Mouse (Mus musculus) heart, adult 10 weeks (tissue): ENCODE data around the gene Hnrnpa1. TPM values are rescaled to one million over a fixed set of nuclear protein-coding genes. Genes with fewer than 3 reads are reported as not detected.

Source experiments
- polyA plus RNA-seq: library from polyadenylated mRNA; stranded (reverse); fragments of 350-450 nt; fragmentation: Illumina TruSeq; extraction: RNeasy Lipid Tissue Mini Kit (QIAGEN cat#74804); gene quantifications from one replicate; pipeline ENCODE4 v1.2.3, GENCODE M21; 2014; ENCODE audit warnings: low read depth, low replicate concordance

Gene Hnrnpa1
- polyA plus RNA-seq, result 211 TPM

DNA sequence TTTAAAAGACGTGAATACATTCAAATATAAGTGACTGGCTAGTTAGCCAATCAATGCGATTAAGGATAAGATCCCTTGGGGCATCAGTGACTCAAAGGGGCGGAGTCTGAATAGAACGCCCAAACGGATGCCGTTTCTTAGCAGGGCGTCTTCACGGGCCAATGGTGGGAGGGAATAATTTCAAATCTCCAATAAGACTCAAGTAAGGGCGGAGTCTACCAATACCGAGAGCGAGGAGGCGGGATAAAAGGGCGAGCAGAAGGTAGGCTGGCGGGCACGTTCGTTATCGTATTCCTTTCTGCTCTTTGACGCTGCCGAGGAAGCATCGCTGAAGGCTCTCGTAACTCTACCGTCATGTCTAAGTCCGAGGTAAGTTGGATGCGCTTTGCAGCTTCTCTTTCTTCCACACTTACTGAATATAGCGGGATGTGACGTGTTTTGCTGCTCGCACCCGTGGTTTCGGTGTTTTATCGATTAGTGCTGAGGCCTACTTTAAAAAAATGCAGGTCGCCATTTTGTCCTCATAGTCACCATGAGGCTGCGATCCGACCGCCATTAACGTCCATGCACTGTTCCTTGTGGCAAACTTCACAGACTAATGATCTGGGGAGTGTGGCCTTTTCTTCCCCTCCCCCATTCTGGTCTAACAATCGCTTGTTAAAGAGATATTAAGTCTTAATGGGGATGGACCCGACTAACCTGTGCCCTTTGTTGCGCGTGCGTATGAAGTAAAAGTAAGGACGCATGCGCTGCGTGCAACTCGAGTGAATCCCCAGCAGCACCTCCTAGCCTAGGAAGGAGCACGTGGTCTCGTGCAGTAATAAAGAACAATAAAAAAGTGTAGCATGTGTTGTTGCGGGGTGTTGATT, at the start of gene Hnrnpa1:
Gene Hnrnpa1, plus strand, starts transcription at position 273 of the 869 bp plus-strand sequence.

DNA sequence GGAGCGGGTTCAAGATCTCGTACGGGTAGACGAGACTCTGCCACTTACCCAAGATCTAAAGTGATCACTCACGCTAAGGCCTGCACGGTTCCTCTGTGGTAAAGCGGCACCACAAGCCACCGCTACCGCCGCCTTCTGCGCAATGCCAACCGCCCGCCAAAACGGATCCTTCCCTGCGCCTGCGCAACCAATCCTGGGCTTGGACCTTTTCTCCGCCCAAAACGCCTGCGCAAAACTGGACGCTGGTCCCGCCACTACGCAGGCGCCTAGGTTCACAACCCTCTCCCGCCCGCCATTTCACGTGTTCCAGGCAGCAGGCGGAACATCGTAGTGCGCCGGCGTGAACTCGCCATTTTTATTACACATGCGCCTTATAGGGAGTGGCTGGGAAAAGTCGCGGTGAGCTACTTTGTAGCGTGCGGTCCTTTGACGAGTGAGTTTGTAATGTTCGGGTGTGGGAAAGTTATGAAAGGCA, 510 bp upstream of the Hnrnpa1 start, which contains the start of gene Cbx5:
Gene Cbx5, minus strand, starts transcription at position 132 of the 475 bp plus-strand sequence.

DNA sequence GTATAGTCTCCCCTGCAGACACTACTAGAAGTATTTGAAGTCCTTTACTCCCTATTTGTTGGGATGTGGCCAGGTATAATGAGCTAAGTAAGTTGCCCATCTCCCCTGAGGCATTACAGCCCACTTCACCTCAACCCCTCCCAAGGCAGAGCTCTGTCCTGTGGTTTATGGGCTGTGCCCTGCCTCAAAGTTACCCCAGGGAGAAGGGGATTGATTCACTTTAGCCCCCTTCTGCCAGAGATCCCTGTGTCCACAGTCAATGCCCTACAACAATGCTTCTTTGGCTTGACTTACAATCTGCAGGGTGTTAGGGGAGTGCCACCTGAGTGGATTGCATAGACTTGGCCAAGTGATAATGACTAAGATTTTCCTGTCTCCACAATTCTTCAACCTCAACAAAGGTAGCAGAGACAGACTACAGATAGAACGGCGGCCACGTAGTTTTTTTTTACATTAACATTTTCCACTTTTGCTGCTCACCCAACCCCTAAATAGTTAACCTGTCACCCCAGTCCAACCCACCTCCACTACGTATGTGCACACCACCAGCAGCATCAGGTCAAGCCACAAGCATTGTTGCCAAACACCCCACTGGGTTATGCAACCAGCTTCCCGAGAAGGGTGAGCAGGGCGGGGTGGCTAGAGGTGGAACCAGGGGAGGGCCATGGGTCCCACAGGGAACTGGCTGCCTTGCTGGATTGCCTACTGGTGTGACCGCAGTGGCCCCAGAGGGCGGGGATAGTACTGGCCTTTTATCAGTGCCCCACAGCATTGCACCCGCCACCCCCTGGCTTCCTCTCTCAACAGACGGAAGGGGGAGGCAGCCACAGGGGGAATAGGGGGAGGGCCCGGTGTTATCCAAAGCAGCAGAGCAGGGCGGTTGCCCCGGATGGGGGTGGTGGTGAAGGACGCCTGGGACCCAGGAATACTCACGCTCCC, 17.8 kb downstream of the Hnrnpa1 start, which contains the start of gene Nfe2:
Gene Nfe2, minus strand, starts transcription at position 614 of the 939 bp plus-strand sequence.

DNA sequence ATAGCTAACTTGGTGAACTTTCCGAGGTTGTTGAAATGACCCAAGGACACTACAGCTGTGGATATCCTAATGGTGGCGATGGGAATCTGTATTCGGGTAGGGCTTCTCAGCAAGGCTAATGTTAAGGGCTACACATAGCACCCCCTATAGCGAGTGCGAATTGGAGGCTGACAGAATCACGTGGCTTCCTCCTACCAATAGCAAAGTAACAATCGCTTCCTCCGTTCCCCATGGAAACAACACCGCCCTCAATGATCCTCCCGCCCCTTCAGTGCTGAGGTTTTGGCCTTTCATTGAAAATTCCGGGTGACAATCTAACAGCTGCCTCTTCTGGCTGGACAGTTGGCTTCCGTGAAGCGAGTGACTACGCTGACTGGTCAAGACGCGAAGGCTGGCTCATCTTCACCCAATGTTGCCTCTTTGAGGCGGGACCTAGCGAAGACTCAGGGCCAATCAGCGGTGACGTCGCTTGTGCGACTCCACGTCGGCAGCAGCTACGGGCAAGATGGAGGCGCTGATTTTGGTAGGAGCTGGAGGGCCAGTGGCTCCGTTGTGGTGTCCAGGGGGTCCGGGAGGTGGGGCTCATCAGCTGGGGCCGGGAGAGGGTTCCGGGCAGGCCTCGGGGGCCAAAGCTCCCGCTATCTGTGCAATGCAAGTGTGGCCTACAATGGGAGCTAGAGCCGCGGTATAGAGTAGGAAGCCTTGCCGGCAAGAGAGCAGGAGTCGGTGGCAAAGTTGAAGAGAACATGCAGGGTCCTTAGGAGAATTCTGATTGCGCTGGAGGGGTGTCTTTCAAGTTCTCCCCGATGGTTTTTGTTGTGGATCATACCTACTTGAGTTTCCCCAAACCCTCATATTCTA, 32.4 kb downstream of the Hnrnpa1 start, which contains the start of gene Copz1:
Gene Copz1, plus strand, starts transcription at position 296 of the 861 bp plus-strand sequence.

Other genes starting within 250 kb of the Hnrnpa1 start
- gene Hoxc8, start 249.8 kb upstream of the Hnrnpa1 start, polyA plus RNA-seq, result not detected
- not detected for gene Hoxc6, start 242.2 kb upstream of the Hnrnpa1 start, polyA plus RNA-seq
- gene Hoxc4, start 221.5 kb upstream of the Hnrnpa1 start, polyA plus RNA-seq, result not detected
- gene Smug1, start 73.3 kb upstream of the Hnrnpa1 start, polyA plus RNA-seq, result 8.7 TPM
- gene Cbx5, start 616 bp upstream of the Hnrnpa1 start, polyA plus RNA-seq, result 32.8 TPM
- gene Nfe2, start 18.0 kb downstream of the Hnrnpa1 start, polyA plus RNA-seq, result not detected
- 67.1 TPM for gene Copz1, start 32.3 kb downstream of the Hnrnpa1 start, polyA plus RNA-seq
- gene Gpr84, start 70.2 kb downstream of the Hnrnpa1 start, polyA plus RNA-seq, result not detected
- gene Zfp385a, start 99.7 kb downstream of the Hnrnpa1 start, polyA plus RNA-seq, result 11.8 TPM
- gene Itga5, start 126.3 kb downstream of the Hnrnpa1 start, polyA plus RNA-seq, result 35.8 TPM
- not detected for gene Gtsf1, start 190.0 kb downstream of the Hnrnpa1 start, polyA plus RNA-seq
- gene Gtsf2, start 208.0 kb downstream of the Hnrnpa1 start, polyA plus RNA-seq, result not detected
- 4.0 TPM for gene Nckap1l, start 213.4 kb downstream of the Hnrnpa1 start, polyA plus RNA-seq